Mouse (Mus musculus): ENCODE data around the gene Dennd2a.

DNA sequence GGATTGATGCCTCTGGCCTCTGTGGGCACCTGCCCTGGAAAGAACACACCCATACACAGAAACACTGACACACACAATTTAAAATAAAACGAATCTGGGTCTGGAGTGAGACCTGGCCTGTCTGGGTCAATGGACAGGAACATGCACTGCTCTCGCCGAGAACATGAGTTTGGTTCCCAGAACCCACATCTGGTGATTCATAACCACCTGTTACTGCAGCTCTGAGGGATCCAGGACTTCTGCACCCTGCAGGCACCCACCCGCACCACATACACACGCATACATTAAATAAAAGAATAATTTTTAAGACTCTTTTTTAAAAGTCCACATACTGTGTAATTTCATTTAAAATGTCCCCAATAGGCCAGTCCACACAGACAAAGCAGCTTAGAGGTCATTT, 20.4 kb downstream of the Dennd2a start:
- no peak for TF ChIP-seq CTCF (IDR thresholded peaks at IDR 0.05; ENCODE audit: borderline replicate concordance, extremely low read depth, insufficient read depth, insufficient read length)
- no peak for TF ChIP-seq POLR2A (IDR thresholded peaks at IDR 0.05; ENCODE audit: borderline replicate concordance, extremely low read depth, insufficient read depth, insufficient read length, poor library complexity, severe bottlenecking)

Data from brain, embryonic 14.5 days (tissue).